Mouse (Mus musculus) liver, postnatal 0 days (tissue): ENCODE results near the gene Hoxb8. TPM values are rescaled to one million over a fixed set of nuclear protein-coding genes. Genes with fewer than 3 reads are reported as not detected.

ENCODE experiments used
- ATAC-seq: fragments of 200-750 bp; cut with Nextera tagmentation; 2 replicates; pipeline ENCODE4 v1.8.0; 2017; ENCODE audit warnings: mild to moderate bottlenecking, moderate library complexity
- DNase-seq: peaks from one replicate; pipeline ENCODE4 v3.0.0-alpha.2; 2016
- H3K27ac ChIP-seq: fragments of 300-500 bp; sonication (generic); 2 replicates; pipeline ENCODE4 v1.5.1; 2014; ENCODE audit warnings: antibody characterized with exemption, moderate library complexity, mild to moderate bottlenecking, low read depth
- H3K27me3 ChIP-seq: fragments of 300-500 bp; sonication (generic); 2 replicates; pipeline ENCODE4 v1.6.1; 2014; ENCODE audit warnings: low read length, control low read depth, mixed read lengths; ENCODE audit not compliant: insufficient read depth
- H3K36me3 ChIP-seq: fragments of 300-500 bp; sonication (generic); replicated peaks from 2 replicates; pipeline ENCODE4 v1.6.1; 2014; ENCODE audit warnings: mild to moderate bottlenecking, control low read depth, low read length, moderate library complexity, mixed read lengths; ENCODE audit not compliant: insufficient read depth
- H3K4me1 ChIP-seq: fragments of 300-500 bp; sonication (generic); 2 replicates; pipeline ENCODE4 v1.6.1; 2014; ENCODE audit warnings: antibody characterized with exemption, mild to moderate bottlenecking, control low read depth; ENCODE audit not compliant: insufficient read depth
- H3K4me2 ChIP-seq: fragments of 300-500 bp; sonication (generic); 2 replicates; pipeline ENCODE4 v1.6.1; 2014; ENCODE audit warnings: low read depth, mild to moderate bottlenecking, low read length, moderate library complexity, mixed read lengths
- H3K4me3 ChIP-seq: fragments of 300-500 bp; sonication (generic); 2 replicates; pipeline ENCODE4 v1.5.1; 2014; ENCODE audit warnings: low read depth, low read length
- H3K9ac ChIP-seq: fragments of 300-500 bp; sonication (generic); replicated peaks from 2 replicates; pipeline ENCODE4 v1.6.1; 2014; ENCODE audit warnings: mild to moderate bottlenecking, moderate library complexity
- H3K9me3 ChIP-seq: fragments of 300-500 bp; sonication (generic); 2 replicates; pipeline ENCODE4 v1.6.1; 2016; ENCODE audit warnings: mild to moderate bottlenecking, control low read depth, low read length, mixed read lengths
- CTCF ChIP-seq: sonication (generic); IDR thresholded peaks from 2 replicates; pipeline ENCODE4 v1.5.1; 2016; ENCODE audit warnings: antibody characterized with exemption, low read depth
- EP300 ChIP-seq: IDR thresholded peaks from 2 replicates; pipeline ENCODE4 v1.6.1; 2016; ENCODE audit warnings: antibody characterized with exemption, low read depth, mild to moderate bottlenecking
- WGBS: fragments of 180-500 bp; shearing (Covaris S2); extraction: QIAGEN DNeasy Blood & Tissue Kit; methylation state at CpG from one replicate; pipeline ENCODE4 v1.1.7; 2014; ENCODE audit not compliant: insufficient replicate concordance; 5-methylcytosine and 5-hydroxymethylcytosine counted together
- polyA plus RNA-seq: library from polyadenylated mRNA; unstranded; fragments of >200 nt; fragmentation: Nextera tagmentation; extraction: Ambion mirVana; gene quantifications from 2 replicates; pipeline ENCODE4 v1.2.1, GENCODE M21; 2015

Hoxb8 gene
- polyA plus RNA-seq, 1 experiment from 2014 or later = not detected

GRCm38 (mm10) chr11:96260310-96260970 lies 21.3 kb upstream of the Hoxb8 start:
- no peak for ATAC-seq
- Histone ChIP-seq H3K4me2 (no peak overlapping the region), H3K9ac (no peak overlapping the region), H3K27ac (no peak overlapping the region), H3K27me3 (peaks cover 97% of the 10 kb centered on the region), H3K36me3 (no peaks in the 10 kb centered on the region), H3K9me3 (no peaks in the 10 kb centered on the region), H3K4me3 (no peak overlapping the region), H3K4me1 (no peaks in the 10 kb centered on the region)
- DNase-seq = no peak
- TF ChIP-seq CTCF = no peak
- no peak for TF ChIP-seq EP300
- WGBS = 11% methylated on average over 23 of the region's 23 CpGs

GRCm38 (mm10) chr11:96261323-96261890 lies 20.3 kb upstream of the Hoxb8 start:
- WGBS = 4% methylated on average over 24 of the region's 24 CpGs
- ATAC-seq = no peak

GRCm38 (mm10) chr11:96262262-96262830 lies 19.4 kb upstream of the Hoxb8 start:
- Histone ChIP-seq H3K9me3 (no peaks in the 10 kb centered on the region), H3K4me2 (no peak overlapping the region), H3K9ac (no peak overlapping the region), H3K4me3 (no peak overlapping the region), H3K4me1 (no peaks in the 10 kb centered on the region), H3K36me3 (no peaks in the 10 kb centered on the region), H3K27me3 (peaks cover 97% of the 10 kb centered on the region), H3K27ac (no peak overlapping the region)
- no peak for ATAC-seq
- WGBS = 27% methylated on average over 6 of the region's 6 CpGs
- DNase-seq = no peak
- TF ChIP-seq CTCF = no peak
- TF ChIP-seq EP300 = no peak

More at GRCm38 (mm10) chr11:96261323-96261890, 20.3 kb upstream of the Hoxb8 start:
- TF ChIP-seq EP300 = no peak
- peak; percentile 75 for TF ChIP-seq CTCF
- no peaks in the 10 kb centered on the region for H3K36me3 ChIP-seq
- DNase-seq = peak; percentile 76
- no peak overlapping the region for H3K4me2 ChIP-seq
- no peak overlapping the region for H3K9ac ChIP-seq
- no peak overlapping the region for H3K27ac ChIP-seq
- no peaks in the 10 kb centered on the region for H3K4me1 ChIP-seq
- peaks cover 97% of the 10 kb centered on the region for H3K27me3 ChIP-seq
- H3K4me3 ChIP-seq = no peak overlapping the region
- H3K9me3 ChIP-seq = no peaks in the 10 kb centered on the region

GRCm38 (mm10) chr11:96263636-96264389 lies 17.9 kb upstream of the Hoxb8 start:
- Histone ChIP-seq H3K9ac (no peak overlapping the region), H3K27me3 (peaks cover 98% of the 10 kb centered on the region), H3K9me3 (no peaks in the 10 kb centered on the region), H3K4me1 (no peaks in the 10 kb centered on the region), H3K4me2 (no peak overlapping the region), H3K4me3 (no peak overlapping the region), H3K36me3 (no peaks in the 10 kb centered on the region), H3K27ac (no peak overlapping the region)
- ATAC-seq (no peak), DNase-seq (no peak)
- WGBS = 9% methylated on average over 33 of the region's 33 CpGs
- TF ChIP-seq CTCF = no peak
- no peak for TF ChIP-seq EP300

GRCm38 (mm10) chr11:96264390-96265020 lies 17.2 kb upstream of the Hoxb8 start:
- Histone ChIP-seq H3K9me3 (no peaks in the 10 kb centered on the region), H3K27ac (no peak overlapping the region), H3K36me3 (no peaks in the 10 kb centered on the region), H3K27me3 (peaks cover 98% of the 10 kb centered on the region), H3K9ac (no peak overlapping the region), H3K4me2 (no peak overlapping the region), H3K4me3 (no peak overlapping the region), H3K4me1 (no peaks in the 10 kb centered on the region)
- ATAC-seq (no peak), DNase-seq (no peak)
- TF ChIP-seq EP300 (no peak), CTCF (no peak)
- 37% methylated on average over 8 of the region's 8 CpGs for WGBS

GRCm38 (mm10) chr11:96265954-96266353 lies 15.8 kb upstream of the Hoxb8 start:
- H3K9me3 ChIP-seq = no peaks in the 10 kb centered on the region
- H3K9ac ChIP-seq = no peak overlapping the region
- H3K4me3 ChIP-seq = no peak overlapping the region
- TF ChIP-seq EP300 = no peak
- TF ChIP-seq CTCF = no peak
- ATAC-seq = no peak
- DNase-seq = no peak
- H3K4me1 ChIP-seq = no peaks in the 10 kb centered on the region
- WGBS = 14% methylated on average over 7 of the region's 7 CpGs
- H3K36me3 ChIP-seq = no peaks in the 10 kb centered on the region
- H3K4me2 ChIP-seq = no peak overlapping the region
- peaks cover 99% of the 10 kb centered on the region for H3K27me3 ChIP-seq
- H3K27ac ChIP-seq = no peak overlapping the region
